Mouse (Mus musculus): ENCODE data around the gene Trpt1. TPM values are rescaled to one million over a fixed set of nuclear protein-coding genes. Genes with fewer than 3 reads are reported as not detected.

The Trpt1 gene
- polyA plus RNA-seq, 1 experiment, result 19.3 TPM

DNA sequence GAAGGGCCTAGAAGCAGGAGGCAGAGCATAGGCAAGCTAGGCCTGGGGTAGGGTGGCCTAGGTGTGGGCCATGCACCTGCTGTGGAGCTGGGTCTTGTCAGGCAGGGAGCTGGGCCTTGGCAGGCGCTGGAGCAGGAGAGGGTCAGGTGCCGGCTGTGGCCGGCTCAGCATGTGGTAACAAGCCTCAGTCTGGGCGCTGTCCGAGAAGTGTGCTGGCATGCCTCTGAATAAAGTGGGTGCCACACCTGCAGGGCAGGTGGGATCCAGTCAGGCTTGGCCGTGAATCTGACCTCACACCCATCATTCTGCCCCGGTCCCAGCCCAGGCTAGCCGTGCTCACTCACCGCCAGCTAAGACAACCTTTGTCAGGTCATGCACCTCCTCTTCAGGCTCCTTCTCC, 18.1 kb downstream of the Trpt1 start:
- 71% methylated on average over 9 of the region's 9 CpGs for WGBS
- TF ChIP-seq CTCF (conservative IDR thresholded peaks at IDR 0.05; ENCODE audit: insufficient read depth, insufficient read length, low read depth, low read length), result no peak
- TF ChIP-seq POLR2A (IDR thresholded peaks at IDR 0.05; ENCODE audit: low read depth, low read length), result no peak
- H3K27me3 ChIP-seq (replicated peaks; ENCODE audit: control insufficient read depth, insufficient read depth, low read length), result no peaks in the 10 kb centered on the region

DNA sequence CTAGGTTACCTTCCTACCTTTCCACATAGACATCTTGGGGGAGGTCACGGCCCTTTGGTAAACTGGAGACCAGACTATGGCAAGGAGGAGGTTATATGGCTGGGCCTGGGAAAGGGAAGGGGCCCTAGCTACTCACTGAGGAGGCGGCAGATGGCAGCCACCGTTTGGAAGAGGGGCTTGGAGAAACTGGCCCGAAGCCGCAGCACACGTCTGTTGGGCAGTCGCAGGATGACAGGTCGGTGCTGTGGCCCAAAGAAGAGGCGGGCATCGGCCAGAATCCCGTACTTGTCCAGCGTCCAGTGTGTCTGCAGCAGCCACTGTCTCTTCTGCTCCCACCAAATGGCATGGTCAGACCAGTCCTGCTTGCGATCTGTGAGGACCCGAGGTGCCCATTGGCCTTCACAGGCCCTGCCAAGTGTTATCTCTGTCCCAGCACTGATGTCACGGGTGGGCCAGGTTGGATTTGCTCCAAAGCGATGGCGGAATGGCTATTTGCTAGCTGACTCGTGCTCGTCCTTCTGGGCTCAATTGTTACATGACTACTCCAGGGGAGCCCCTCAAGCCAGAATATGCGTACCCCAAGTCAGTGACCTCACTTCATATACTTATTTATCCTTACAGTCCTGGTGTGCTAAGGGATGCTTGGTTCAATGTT, 18.7 kb downstream of the Trpt1 start:
- no peaks in the 10 kb centered on the region for H3K36me3 ChIP-seq (ENCODE audit: control insufficient read depth, insufficient read depth, low read length)
- DNase-seq, result no peak
- no peak overlapping the region for H3K4me3 ChIP-seq (ENCODE audit: insufficient read depth, low read depth, low read length)
- no peaks in the 10 kb centered on the region for H3K4me1 ChIP-seq (ENCODE audit: control insufficient read depth, insufficient read depth, low read length)
- TF ChIP-seq POLR2A (IDR thresholded peaks at IDR 0.05; ENCODE audit: low read depth, low read length), result no peak
- no peak for TF ChIP-seq CTCF (conservative IDR thresholded peaks at IDR 0.05; ENCODE audit: insufficient read depth, insufficient read length, low read depth, low read length)
- H3K27me3 ChIP-seq (replicated peaks; ENCODE audit: control insufficient read depth, insufficient read depth, low read length), result no peaks in the 10 kb centered on the region
- H3K27ac ChIP-seq (ENCODE audit: insufficient read depth, low read depth, low read length), result no peak overlapping the region
- WGBS, result 93% methylated on average over 20 of the region's 20 CpGs

More for the DNA sequence above, 18.1 kb downstream of the Trpt1 start:
- H3K4me3 ChIP-seq (ENCODE audit: insufficient read depth, low read depth, low read length), result no peak overlapping the region
- H3K36me3 ChIP-seq (ENCODE audit: control insufficient read depth, insufficient read depth, low read length), result no peaks in the 10 kb centered on the region
- no peak overlapping the region for H3K27ac ChIP-seq (ENCODE audit: insufficient read depth, low read depth, low read length)
- peak; percentile 37 for DNase-seq
- no peaks in the 10 kb centered on the region for H3K4me1 ChIP-seq (ENCODE audit: control insufficient read depth, insufficient read depth, low read length)

- 70% methylated on average over 12 of the region's 12 CpGs for WGBS
- no peak for DNase-seq
- no peaks in the 10 kb centered on the region for H3K4me1 ChIP-seq (ENCODE audit: control insufficient read depth, insufficient read depth, low read length)
- TF ChIP-seq POLR2A (IDR thresholded peaks at IDR 0.05; ENCODE audit: low read depth, low read length) (no peak), CTCF (conservative IDR thresholded peaks at IDR 0.05; ENCODE audit: insufficient read depth, insufficient read length, low read depth, low read length) (no peak)
- no peak overlapping the region for H3K27ac ChIP-seq (ENCODE audit: insufficient read depth, low read depth, low read length)
- H3K4me3 ChIP-seq (ENCODE audit: insufficient read depth, low read depth, low read length), result no peak overlapping the region
- H3K36me3 ChIP-seq (ENCODE audit: control insufficient read depth, insufficient read depth, low read length), result peaks cover 4% of the 10 kb centered on the region; the same call in 1 of the 2 replicates
- no peaks in the 10 kb centered on the region for H3K27me3 ChIP-seq (replicated peaks; ENCODE audit: control insufficient read depth, insufficient read depth, low read length)
These were observed 21.9 kb downstream of the Trpt1 start for GRCm38 (mm10) chr19:7017541-7018457.

DNA sequence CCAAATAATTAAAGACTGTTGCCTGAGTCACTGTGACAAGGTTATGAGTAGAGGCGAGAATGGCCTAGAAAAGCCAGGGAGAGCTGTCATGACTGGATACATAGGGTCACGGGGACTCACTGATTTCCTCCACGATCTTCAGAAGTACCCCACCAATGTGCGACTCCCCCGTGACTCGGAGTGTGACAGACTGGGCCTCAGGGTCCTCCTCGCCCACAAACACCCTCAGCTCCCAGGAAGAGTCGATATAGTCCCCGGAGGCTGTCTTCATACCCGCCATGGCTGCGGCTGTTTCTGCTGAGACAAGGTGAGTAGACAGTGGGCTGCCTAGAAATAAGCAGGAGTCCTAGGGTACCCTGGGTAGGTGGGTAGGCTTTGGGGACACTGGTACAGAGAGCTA, 22.6 kb downstream of the Trpt1 start:
- no peaks in the 10 kb centered on the region for H3K4me1 ChIP-seq (ENCODE audit: control insufficient read depth, insufficient read depth, low read length)
- H3K4me3 ChIP-seq (ENCODE audit: insufficient read depth, low read depth, low read length), result no peak overlapping the region
- DNase-seq, result no peak
- no peak overlapping the region for H3K27ac ChIP-seq (ENCODE audit: insufficient read depth, low read depth, low read length)
- TF ChIP-seq CTCF (conservative IDR thresholded peaks at IDR 0.05; ENCODE audit: insufficient read depth, insufficient read length, low read depth, low read length) (no peak), POLR2A (IDR thresholded peaks at IDR 0.05; ENCODE audit: low read depth, low read length) (no peak)
- H3K27me3 ChIP-seq (replicated peaks; ENCODE audit: control insufficient read depth, insufficient read depth, low read length), result no peaks in the 10 kb centered on the region
- H3K36me3 ChIP-seq (ENCODE audit: control insufficient read depth, insufficient read depth, low read length), result peaks cover 4% of the 10 kb centered on the region; the same call in 1 of the 2 replicates
- WGBS, result 78% methylated on average over 11 of the region's 11 CpGs

DNA sequence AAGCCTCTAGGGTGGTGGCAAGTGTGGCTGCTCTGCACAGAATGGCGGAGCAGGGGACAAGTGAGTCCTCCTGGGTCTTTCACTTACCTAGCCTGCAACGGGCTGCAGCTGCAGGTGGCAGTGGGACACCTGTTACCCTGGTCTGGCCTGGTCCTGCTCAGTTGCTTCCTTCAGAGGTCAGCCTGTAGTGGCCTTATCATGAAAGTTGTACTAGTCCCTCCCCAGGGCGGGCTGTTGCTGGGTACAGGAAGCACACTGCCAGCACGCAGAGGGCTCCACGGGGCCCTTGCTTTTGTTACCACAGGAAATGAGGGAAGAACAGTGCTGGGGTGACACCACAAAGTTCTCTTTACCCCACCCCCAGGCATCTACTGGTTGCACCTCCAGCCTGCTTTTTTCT, 23.3 kb downstream of the Trpt1 start, which contains the start of gene Fermt3:
Gene Fermt3, minus strand, starts transcription at position 279 of the 400 bp plus-strand sequence.
- no peak within 1 kb of the TSS for H3K27ac ChIP-seq (ENCODE audit: insufficient read depth, low read depth, low read length)
- TF ChIP-seq POLR2A (IDR thresholded peaks at IDR 0.05; ENCODE audit: low read depth, low read length) (no peak), CTCF (conservative IDR thresholded peaks at IDR 0.05; ENCODE audit: insufficient read depth, insufficient read length, low read depth, low read length) (no peak)
- H3K36me3 ChIP-seq (ENCODE audit: control insufficient read depth, insufficient read depth, low read length), result peaks cover 6% of the 10 kb centered on the region
- peak; percentile 49 for DNase-seq
- H3K4me3 ChIP-seq (ENCODE audit: insufficient read depth, low read depth, low read length), result peak within 1 kb of the TSS; percentile 21; the same call in 1 of the 2 replicates
- H3K4me1 ChIP-seq (ENCODE audit: control insufficient read depth, insufficient read depth, low read length), result no peaks in the 10 kb centered on the region
- no peaks in the 10 kb centered on the region for H3K27me3 ChIP-seq (replicated peaks; ENCODE audit: control insufficient read depth, insufficient read depth, low read length)
- 70% methylated on average over 5 of the region's 5 CpGs for WGBS

GRCm38 (mm10) chr19:7020224-7020641, 24.3 kb downstream of the Trpt1 start:
- no peaks in the 10 kb centered on the region for H3K4me1 ChIP-seq (ENCODE audit: control insufficient read depth, insufficient read depth, low read length)
- no peak overlapping the region for H3K4me3 ChIP-seq (ENCODE audit: insufficient read depth, low read depth, low read length)
- TF ChIP-seq POLR2A (IDR thresholded peaks at IDR 0.05; ENCODE audit: low read depth, low read length), result no peak
- TF ChIP-seq CTCF (conservative IDR thresholded peaks at IDR 0.05; ENCODE audit: insufficient read depth, insufficient read length, low read depth, low read length), result peak; percentile 89
- H3K27me3 ChIP-seq (replicated peaks; ENCODE audit: control insufficient read depth, insufficient read depth, low read length), result no peaks in the 10 kb centered on the region
- peaks cover 6% of the 10 kb centered on the region for H3K36me3 ChIP-seq (ENCODE audit: control insufficient read depth, insufficient read depth, low read length)
- H3K27ac ChIP-seq (ENCODE audit: insufficient read depth, low read depth, low read length), result no peak overlapping the region
- WGBS, result 40% methylated on average over 3 of the region's 3 CpGs
- peak; percentile 77 for DNase-seq

DNA sequence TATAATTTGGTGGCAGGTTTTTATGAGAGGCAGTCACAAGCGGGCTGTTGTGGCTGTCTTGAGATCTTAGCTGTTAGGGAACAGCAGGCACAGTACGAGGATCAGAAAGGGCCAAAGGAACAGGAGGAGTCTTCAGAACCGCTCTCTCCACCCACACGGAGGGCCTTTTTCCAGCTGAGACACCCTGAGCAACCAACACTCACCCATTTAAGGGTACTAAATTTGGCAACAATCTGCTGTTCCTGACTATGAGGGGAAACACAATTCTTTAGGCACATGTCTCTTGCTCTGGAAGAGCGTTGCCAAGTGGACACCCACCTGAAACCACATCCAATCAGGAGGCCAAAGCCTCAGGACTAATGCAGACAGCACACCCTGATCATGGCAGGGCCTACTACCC, 33.6 kb downstream of the Trpt1 start:
- H3K27ac ChIP-seq (ENCODE audit: insufficient read depth, low read depth, low read length), result no peak overlapping the region
- no peak for DNase-seq
- no peaks in the 10 kb centered on the region for H3K27me3 ChIP-seq (replicated peaks; ENCODE audit: control insufficient read depth, insufficient read depth, low read length)
- no peak for TF ChIP-seq CTCF (conservative IDR thresholded peaks at IDR 0.05; ENCODE audit: insufficient read depth, insufficient read length, low read depth, low read length)
- TF ChIP-seq POLR2A (IDR thresholded peaks at IDR 0.05; ENCODE audit: low read depth, low read length), result no peak
- H3K36me3 ChIP-seq (ENCODE audit: control insufficient read depth, insufficient read depth, low read length), result peaks cover 12% of the 10 kb centered on the region
- H3K4me3 ChIP-seq (ENCODE audit: insufficient read depth, low read depth, low read length), result no peak overlapping the region
- no peaks in the 10 kb centered on the region for H3K4me1 ChIP-seq (ENCODE audit: control insufficient read depth, insufficient read depth, low read length)
- whole genome bisulfite sequencing, result 92% methylated on average over 5 of the region's 5 CpGs
